Mouse (Mus musculus) heart, embryonic 11.5 days (tissue): Measurements from ENCODE around the gene Nsl1. TPM values are rescaled to one million over a fixed set of nuclear protein-coding genes. Genes with fewer than 3 reads are reported as not detected.
A peak's percentile ranks its signal among the peaks of the same experiment; 100 is the strongest.
"Not testable (repeated sequence)": the region's sequence is repeated elsewhere in the genome, so short reads cannot be mapped to it uniquely, and the experiment has no call there.

Experiments
- ATAC-seq: fragments of 200-750 bp; cut with Nextera tagmentation; replicated peaks from 2 replicates; pipeline ENCODE4 v1.8.0; 2017; ENCODE audit warnings: moderate library complexity; ENCODE audit not compliant: insufficient number of reproducible peaks, low FRiP score, low TSS enrichment
- H3K27ac ChIP-seq: fragments of 300-500 bp; sonication (generic); 2 replicates; pipeline ENCODE4 v1.5.1; 2014; ENCODE audit warnings: mild to moderate bottlenecking, low read depth, low read length
- H3K27me3 ChIP-seq: fragments of 300-500 bp; sonication (generic); 2 replicates; pipeline ENCODE4 v1.6.1; 2014; ENCODE audit warnings: mild to moderate bottlenecking, low read length, mixed read lengths; ENCODE audit not compliant: control insufficient read depth, insufficient read depth
- H3K36me3 ChIP-seq: fragments of 300-500 bp; sonication (generic); 2 replicates; pipeline ENCODE4 v1.6.1; 2014; ENCODE audit warnings: mild to moderate bottlenecking, low read length, moderate library complexity, mixed read lengths; ENCODE audit not compliant: control insufficient read depth, insufficient read depth
- H3K4me1 ChIP-seq: fragments of 300-500 bp; sonication (generic); 2 replicates; pipeline ENCODE4 v1.6.1; 2014; ENCODE audit warnings: low read length; ENCODE audit not compliant: control insufficient read depth, insufficient read depth
- H3K4me2 ChIP-seq: fragments of 300-500 bp; sonication (generic); 2 replicates; pipeline ENCODE4 v1.6.1; 2014; ENCODE audit warnings: mild to moderate bottlenecking, moderate library complexity
- H3K4me3 ChIP-seq: fragments of 300-500 bp; sonication (generic); 2 replicates; pipeline ENCODE4 v1.5.1; 2014; ENCODE audit warnings: low read depth, low read length
- H3K9ac ChIP-seq: fragments of 300-500 bp; sonication (generic); 2 replicates; pipeline ENCODE4 v1.6.1; 2014; ENCODE audit warnings: mild to moderate bottlenecking, low read depth, low read length, moderate library complexity
- H3K9me3 ChIP-seq: fragments of 300-500 bp; sonication (generic); replicated peaks from 2 replicates; pipeline ENCODE4 v1.6.1; 2016; ENCODE audit warnings: low read length; ENCODE audit not compliant: control insufficient read depth
- WGBS: fragments of 180-500 bp; shearing (Covaris S2); extraction: QIAGEN DNeasy Blood & Tissue Kit; methylation state at CpG from one replicate; pipeline ENCODE4 v1.1.7; 2014; ENCODE audit not compliant: insufficient replicate concordance; 5-methylcytosine and 5-hydroxymethylcytosine counted together
- polyA plus RNA-seq: library from polyadenylated mRNA; unstranded; fragments of >200 nt; fragmentation: Nextera tagmentation; extraction: Ambion mirVana; gene quantifications from 2 replicates; pipeline ENCODE4 v1.2.1, GENCODE M21; 2014

The Nsl1 gene
- polyA plus RNA-seq, 1 experiment from 2014 or later = 14.0 TPM

DNA sequence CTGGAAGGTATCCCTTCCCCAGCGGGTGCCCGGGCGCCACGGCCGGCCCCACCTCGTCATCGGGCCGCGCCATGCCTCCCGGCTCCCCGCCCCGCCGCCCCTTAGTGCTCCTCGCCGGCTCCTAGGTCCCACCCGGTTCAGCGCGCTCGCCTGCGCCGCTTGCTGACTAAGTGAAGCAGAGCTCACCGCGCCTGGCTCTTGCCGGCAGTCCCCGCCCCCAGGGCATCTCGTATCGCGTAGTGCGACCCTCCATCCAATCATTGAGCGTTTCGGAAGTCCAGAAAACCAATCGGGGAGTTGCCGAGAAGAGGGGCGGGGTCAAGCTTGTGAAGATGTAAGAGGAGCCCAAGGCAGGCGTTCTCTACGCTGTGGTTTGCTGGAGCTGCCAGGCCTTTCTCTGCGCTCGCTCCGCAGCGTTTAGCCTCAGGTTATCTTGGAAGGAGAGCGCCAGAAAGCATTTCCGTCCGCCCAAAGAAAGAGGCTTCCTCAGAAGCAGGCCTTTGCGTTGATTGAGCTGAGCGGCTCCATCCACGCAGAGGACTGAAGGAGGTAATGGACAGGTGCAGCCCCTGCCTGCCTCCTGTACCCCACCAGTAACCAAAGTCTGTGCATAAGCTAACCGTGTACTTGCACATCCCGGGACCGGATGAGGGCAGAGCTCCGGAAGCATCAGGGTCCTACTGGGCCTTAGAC lies 36.6 kb upstream of the Nsl1 start, which contains the start of gene Flvcr1:
Flvcr1 (minus strand) TSS at position 138 of the 693 bp plus-strand sequence.
- 0 out of 2 replicates have a peak, but pooled peaks cover 8% of the 10 kb centered on the region for H3K4me1 ChIP-seq
- H3K27me3 ChIP-seq = no peaks in the 10 kb centered on the region
- H3K4me2 ChIP-seq = peak within 1 kb of the TSS; percentile 99
- H3K4me3 ChIP-seq = peak within 1 kb of the TSS; percentile 85
- ATAC-seq = peak; percentile 98
- peak within 1 kb of the TSS; percentile 91 for H3K27ac ChIP-seq
- H3K9me3 ChIP-seq = no peaks in the 10 kb centered on the region
- H3K36me3 ChIP-seq = peaks cover 2% of the 10 kb centered on the region; the same call in 1 of the 2 replicates
- peak within 1 kb of the TSS; percentile 94 for H3K9ac ChIP-seq
- WGBS = under 1% methylated on average over 50 of the region's 50 CpGs

DNA sequence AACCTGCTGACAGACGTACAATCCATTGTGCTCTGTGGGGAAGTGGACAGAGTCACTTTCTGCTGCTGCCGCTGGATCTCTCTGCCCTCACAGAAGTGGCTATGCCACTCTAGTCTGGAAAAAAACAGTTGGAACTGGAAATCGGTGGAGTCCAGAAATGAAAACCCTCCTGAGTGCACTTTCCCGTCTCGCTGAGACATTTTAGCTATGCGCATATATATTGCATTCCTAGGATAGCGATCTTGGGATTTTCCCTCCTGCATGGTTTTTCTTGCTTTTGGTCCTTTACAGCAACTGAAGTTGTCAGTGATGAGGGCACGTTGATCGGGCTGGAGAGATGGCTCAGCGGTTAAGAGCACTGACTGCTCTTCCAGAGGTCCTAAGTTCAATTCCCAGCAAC lies 32.6 kb upstream of the Nsl1 start:
- H3K4me1 ChIP-seq = 0 out of 2 replicates have a peak, but pooled peaks cover 8% of the 10 kb centered on the region
- ATAC-seq = no peak
- no peaks in the 10 kb centered on the region for H3K27me3 ChIP-seq
- H3K9ac ChIP-seq = no peak overlapping the region
- no peak overlapping the region for H3K27ac ChIP-seq
- H3K4me2 ChIP-seq = no peak overlapping the region
- 62% methylated on average over 10 of the region's 10 CpGs for WGBS
- H3K36me3 ChIP-seq = no peaks in the 10 kb centered on the region
- H3K9me3 ChIP-seq = no peaks in the 10 kb centered on the region
- H3K4me3 ChIP-seq = no peak overlapping the region

GRCm38 (mm10) chr1:191030922-191031425 lies 31.8 kb upstream of the Nsl1 start:
- not testable (repeated sequence) for ATAC-seq, H3K36me3 ChIP-seq
- 63% methylated on average over 6 of the region's 6 CpGs for WGBS

DNA sequence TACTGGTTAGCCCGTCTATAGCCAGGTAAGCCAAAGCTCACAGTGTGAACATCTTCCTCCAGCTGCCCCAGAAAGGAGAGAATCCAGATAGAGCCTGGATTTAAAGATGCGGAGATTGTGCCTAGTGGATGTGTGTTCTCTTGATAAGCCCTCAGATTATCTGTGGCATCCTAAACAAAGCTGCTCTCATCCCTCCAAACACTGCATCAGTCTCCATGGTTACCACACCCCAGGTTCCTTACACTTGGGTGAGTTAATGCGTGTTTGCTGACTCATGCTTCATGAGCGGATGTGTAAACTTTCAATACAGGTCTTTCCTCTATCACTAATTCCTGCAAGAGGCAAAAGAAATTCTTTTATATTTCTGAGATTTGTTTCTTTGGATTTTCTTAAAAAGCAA lies 27.2 kb upstream of the Nsl1 start:
- H3K4me3 ChIP-seq = no peak overlapping the region
- H3K9ac ChIP-seq = no peak overlapping the region
- H3K27me3 ChIP-seq = no peaks in the 10 kb centered on the region
- no peaks in the 10 kb centered on the region for H3K4me1 ChIP-seq
- no peak overlapping the region for H3K4me2 ChIP-seq
- ATAC-seq = no peak
- WGBS = 34% methylated on average over 4 of the region's 4 CpGs
- H3K27ac ChIP-seq = no peak overlapping the region
- no peaks in the 10 kb centered on the region for H3K9me3 ChIP-seq
- no peaks in the 10 kb centered on the region for H3K36me3 ChIP-seq

More at GRCm38 (mm10) chr1:191030922-191031425, 31.8 kb upstream of the Nsl1 start:
- not testable (repeated sequence) for H3K4me1 ChIP-seq, H3K4me3 ChIP-seq, H3K9ac ChIP-seq, H3K27me3 ChIP-seq, H3K4me2 ChIP-seq, H3K27ac ChIP-seq, H3K9me3 ChIP-seq

DNA sequence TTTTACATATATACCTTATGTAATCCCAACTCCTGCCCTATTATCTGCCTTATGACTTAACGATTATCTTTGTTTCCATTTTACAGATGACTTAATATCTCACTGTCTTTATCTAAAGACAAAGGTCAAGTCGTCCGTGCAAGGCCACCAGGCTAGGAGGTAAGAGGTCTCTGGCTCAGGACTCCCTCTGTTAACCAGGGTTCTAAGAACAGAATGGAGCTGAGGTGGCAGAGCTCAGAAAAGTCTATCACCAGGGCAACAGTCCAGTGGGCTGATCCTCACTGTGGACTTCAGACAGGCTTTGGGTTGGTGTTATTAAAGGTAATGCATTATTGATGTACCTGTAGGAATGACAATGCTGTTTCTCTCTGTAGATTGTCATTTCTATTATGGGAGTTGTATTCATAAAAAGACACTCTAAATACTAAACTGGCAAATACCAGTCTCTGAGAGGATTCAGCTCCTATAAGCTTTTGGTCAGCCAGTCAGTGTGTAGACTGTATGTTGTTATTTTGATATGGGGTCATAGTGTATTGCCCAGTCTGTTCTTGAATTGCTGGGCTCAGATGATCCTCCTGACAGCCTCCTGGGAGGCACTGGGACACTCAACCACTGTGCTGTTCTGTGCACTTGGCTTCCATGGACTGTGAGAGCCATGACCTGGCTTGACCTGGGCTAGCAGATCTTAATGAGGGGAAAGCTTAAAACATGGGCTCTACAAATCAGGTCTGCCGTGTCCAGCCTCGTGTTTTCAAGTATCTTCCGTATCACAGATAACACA lies 26.1 kb upstream of the Nsl1 start, which contains the start of gene Spata45:
Spata45 (plus strand) TSS at position 86 of the 781 bp plus-strand sequence.
- Histone ChIP-seq H3K4me3 (no peak within 1 kb of the TSS), H3K4me1 (no peaks in the 10 kb centered on the region), H3K27me3 (no peaks in the 10 kb centered on the region), H3K4me2 (no peak within 1 kb of the TSS), H3K9ac (no peak within 1 kb of the TSS), H3K9me3 (no peaks in the 10 kb centered on the region), H3K27ac (no peak within 1 kb of the TSS), H3K36me3 (no peaks in the 10 kb centered on the region)
- 55% methylated on average over 6 of the region's 6 CpGs for WGBS
- no peak for ATAC-seq

GRCm38 (mm10) chr1:191037999-191038398 lies 24.8 kb upstream of the Nsl1 start:
- 89% methylated on average over 4 of the region's 4 CpGs for WGBS
- Histone ChIP-seq H3K9ac (no peak overlapping the region), H3K4me1 (no peaks in the 10 kb centered on the region), H3K27me3 (no peaks in the 10 kb centered on the region), H3K4me3 (no peak overlapping the region), H3K36me3 (no peaks in the 10 kb centered on the region), H3K9me3 (no peaks in the 10 kb centered on the region), H3K27ac (no peak overlapping the region), H3K4me2 (no peak overlapping the region)
- no peak for ATAC-seq

DNA sequence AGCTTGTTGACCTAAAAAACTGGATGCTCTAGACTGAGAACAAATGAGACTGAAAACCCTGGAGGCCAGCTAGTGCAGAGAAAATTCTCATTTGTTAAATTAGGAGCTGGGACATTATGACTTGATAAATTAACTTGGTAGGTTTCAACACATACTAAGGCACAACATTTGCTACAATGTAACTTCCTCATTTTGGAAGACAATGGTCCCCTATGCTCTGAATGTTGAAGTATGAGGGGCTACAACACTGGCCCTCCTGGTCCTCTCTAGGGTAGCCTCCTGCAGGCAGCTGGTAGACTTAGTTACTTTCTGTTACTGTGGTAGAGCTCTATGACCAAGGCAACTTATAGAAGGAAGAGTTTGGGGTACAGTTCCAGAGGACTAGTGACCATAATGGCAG lies 21.5 kb upstream of the Nsl1 start:
- Histone ChIP-seq H3K36me3 (no peaks in the 10 kb centered on the region), H3K27me3 (no peaks in the 10 kb centered on the region), H3K4me2 (no peak overlapping the region), H3K27ac (no peak overlapping the region), H3K4me1 (no peaks in the 10 kb centered on the region), H3K9me3 (no peaks in the 10 kb centered on the region), H3K9ac (no peak overlapping the region), H3K4me3 (no peak overlapping the region)
- no peak for ATAC-seq

GRCm38 (mm10) chr1:191042106-191042505 lies 20.7 kb upstream of the Nsl1 start:
- H3K4me3 ChIP-seq = no peak overlapping the region
- no peaks in the 10 kb centered on the region for H3K4me1 ChIP-seq
- H3K9me3 ChIP-seq = no peaks in the 10 kb centered on the region
- 82% methylated on average over 5 of the region's 5 CpGs for WGBS
- no peaks in the 10 kb centered on the region for H3K36me3 ChIP-seq
- no peak for ATAC-seq
- no peak overlapping the region for H3K4me2 ChIP-seq
- no peak overlapping the region for H3K9ac ChIP-seq
- H3K27ac ChIP-seq = no peak overlapping the region
- H3K27me3 ChIP-seq = no peaks in the 10 kb centered on the region
